Mouse (Mus musculus): ENCODE data around the gene Dnah6. TPM values are rescaled to one million over a fixed set of nuclear protein-coding genes. Genes with fewer than 3 reads are reported as not detected.
A peak's percentile ranks its signal among the peaks of the same experiment; 100 is the strongest.

The Dnah6 gene
- polyA plus RNA-seq, 1 experiment: 0.45 TPM

DNA sequence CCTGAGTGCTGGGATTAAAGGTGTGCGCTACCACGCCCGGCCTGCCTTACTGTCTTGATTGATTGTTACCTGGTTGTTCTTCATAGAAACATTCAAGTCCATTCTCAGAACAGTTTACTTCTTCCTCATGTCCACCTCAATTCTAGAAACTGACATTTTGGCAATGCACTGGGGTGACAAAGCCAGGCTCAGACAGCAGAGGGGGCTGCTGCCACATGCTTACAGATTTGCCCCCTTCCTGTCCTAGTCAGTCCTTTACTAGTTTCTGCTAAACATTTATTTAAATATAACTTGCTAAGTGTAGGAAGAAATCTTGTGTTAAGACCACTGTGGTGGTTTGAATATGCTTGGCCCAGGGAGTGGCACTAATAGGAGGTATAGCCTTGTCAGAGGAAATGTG lies 192.6 kb downstream of the Dnah6 start:
- no peak for DNase-seq (ENCODE audit: low read depth)

DNA sequence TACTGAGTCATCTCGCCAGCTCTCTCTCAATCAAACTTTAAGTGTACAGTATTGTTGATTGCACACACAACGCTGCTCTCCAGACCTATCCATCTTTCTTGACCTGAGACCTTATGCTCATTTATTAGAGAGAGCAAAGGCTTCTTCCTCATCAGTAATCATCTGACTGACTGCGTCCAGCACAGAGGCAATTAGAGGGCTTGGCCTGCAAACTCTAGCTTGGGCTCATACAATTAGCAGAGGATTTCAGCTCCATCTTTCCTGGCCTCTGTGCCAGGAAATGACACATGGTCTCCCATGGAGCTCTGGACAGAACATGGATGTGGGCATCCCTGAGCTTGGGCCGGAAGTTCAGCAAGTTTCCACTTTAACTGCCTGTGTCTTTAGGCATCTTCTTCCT lies 193.6 kb downstream of the Dnah6 start:
- DNase-seq (ENCODE audit: low read depth): no peak

DNA sequence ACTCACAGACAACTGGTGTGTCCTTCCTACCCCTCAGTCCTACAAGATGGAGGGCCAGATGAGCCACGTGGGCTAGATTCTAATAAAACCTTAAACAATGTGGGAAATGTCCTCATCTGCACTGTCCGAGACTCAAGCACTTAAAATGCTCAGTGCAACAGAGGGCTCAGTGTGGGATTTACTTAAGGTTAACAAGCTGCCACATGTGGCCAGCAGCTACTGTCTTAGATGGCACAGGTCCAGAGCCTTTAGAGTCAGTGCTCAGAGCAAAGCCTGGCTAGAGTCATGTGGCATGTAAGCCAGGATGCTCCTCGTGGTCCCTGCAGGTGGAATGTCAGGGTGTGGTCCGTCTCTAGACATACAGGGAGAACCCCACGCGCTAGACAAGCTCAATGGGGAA lies 194.6 kb downstream of the Dnah6 start:
- DNase-seq (ENCODE audit: low read depth): no peak

DNA sequence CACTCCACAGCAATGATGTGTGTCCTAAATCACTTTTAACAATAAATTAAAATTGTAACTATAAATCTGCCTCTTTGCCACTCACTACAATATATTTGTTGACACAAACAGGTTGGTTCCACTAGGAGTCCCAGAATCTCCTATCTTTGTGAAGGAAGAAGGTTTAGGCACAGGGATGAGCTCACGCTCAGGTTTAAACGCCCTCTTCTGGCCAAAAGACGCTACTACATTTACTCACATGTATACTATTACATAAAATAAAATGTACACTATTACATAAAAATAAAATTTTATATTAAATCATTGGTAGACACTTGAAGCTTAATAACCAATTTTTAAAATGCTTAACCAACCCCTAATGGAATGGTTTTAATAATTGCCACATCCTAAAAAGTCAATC lies 201.4 kb downstream of the Dnah6 start:
- DNase-seq (ENCODE audit: low read depth): no peak

DNA sequence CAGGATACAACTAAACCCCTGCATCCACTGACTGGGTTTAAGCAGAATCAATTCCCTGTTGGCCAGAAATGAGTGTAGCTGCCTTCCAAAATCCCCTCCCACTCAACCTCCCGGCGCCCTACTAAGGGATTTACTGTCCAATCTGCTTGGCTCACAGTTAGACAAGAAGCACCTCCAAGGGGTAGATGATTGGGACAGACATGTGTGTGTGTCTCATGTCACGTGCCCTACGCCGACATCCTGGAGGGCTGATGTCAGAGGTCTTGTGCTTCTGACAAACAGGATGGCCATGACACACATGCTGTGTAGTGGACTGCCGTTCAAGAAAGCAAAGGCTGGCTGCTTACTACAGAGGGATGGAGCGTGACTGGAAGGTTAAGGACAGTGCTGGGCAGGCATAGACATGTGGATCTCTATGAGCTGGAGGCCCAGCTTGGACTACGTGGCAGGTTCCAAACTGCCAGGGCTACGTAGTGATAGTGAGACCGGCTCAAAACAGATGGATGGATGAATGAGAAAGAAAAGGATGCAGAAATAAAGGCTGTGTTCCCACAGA lies 202.6 kb downstream of the Dnah6 start:
- DNase-seq (ENCODE audit: low read depth): peak; percentile 71

- DNase-seq (ENCODE audit: low read depth): no peak
Measured at GRCm38 (mm10) chr6:73014317-73015160, 206.9 kb downstream of the Dnah6 start.

DNA sequence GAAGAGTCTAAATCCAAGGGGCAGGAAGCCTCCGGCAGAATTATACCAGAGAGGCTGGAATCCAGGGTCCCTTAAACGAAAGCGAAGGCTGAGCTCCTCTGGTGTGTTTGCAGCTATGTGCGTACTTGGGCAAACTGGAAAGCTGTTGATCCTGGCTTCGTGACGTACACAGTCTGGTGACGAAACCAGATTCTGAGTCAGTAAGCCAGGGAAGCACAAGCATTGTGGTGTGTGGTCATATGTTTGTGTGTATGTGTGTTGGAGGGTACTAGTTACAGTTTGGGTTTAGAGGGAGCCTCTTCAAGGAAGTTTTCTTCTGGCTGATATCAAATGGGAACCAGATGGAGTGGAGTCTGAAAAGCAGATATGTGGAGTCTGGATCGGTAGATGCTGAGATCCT lies 208.5 kb downstream of the Dnah6 start:
- no peak for DNase-seq (ENCODE audit: low read depth)

- DNase-seq (ENCODE audit: low read depth): no peak
Measured at GRCm38 (mm10) chr6:73011827-73012226, 209.6 kb downstream of the Dnah6 start.

GRCm38 (mm10) chr6:73010073-73010472 lies 211.4 kb downstream of the Dnah6 start:
- no peak for DNase-seq (ENCODE audit: low read depth)

GRCm38 (mm10) chr6:73003601-73004000 lies 217.8 kb downstream of the Dnah6 start:
- DNase-seq (ENCODE audit: low read depth): no peak

DNA sequence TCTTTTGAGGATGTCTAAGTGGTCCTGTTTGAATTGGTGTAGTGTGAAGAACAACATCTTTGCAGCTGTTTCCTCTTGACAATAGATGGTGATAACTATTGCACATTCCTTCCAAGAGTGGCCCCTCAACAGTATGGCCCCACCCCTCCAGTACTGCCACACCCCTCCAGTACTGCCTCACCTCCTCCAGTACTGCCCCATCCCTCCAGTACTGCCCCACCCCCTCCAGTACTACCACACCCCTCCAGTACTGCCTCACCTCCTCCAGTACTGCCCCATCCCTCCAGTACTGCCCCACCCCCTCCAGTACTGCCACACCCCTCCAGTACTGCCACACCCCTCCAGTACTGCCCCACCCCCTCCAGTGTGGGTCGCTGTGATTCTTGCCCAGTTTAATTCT lies 219.1 kb downstream of the Dnah6 start:
- no peak for DNase-seq (ENCODE audit: low read depth)

DNA sequence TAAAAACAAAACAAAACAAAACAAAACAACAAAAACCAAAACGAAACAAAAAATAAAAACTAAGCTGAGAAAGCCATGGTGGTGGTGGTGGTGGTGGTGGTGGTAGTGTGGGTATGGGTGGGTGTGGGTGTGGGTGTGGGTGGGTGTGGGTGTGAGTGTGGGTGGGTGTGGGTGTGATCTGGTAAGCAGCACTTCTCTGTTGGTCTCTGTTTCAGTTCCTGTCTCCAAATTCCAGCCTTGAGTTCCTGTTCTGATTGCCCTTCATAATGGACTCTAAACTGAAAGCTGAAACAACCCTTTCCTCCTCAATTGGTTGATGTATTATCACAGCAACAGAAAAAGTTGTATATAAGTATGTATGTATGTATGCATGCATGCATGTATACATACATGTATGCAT lies 222.6 kb downstream of the Dnah6 start:
- DNase-seq (ENCODE audit: low read depth): no peak

DNA sequence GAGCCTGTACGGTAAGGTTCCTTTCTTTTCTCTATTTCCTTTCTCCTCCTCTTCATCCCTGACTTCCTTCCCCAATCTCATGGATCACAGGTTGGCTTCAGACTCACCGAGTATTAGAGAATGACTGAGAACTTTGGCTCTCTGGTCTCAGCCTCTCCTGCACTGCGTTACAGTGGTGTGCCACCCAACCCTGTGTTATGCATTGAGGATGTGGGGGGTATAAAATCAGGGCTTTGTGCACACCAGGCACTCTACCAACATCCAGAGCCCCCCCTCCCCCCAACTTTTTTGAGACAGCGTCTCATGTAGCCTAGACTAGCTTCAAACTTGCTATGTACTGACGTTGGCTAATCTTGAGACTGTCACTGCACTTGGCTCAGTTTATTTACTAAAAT lies 227.8 kb downstream of the Dnah6 start:
- DNase-seq (ENCODE audit: low read depth): no peak

DNA sequence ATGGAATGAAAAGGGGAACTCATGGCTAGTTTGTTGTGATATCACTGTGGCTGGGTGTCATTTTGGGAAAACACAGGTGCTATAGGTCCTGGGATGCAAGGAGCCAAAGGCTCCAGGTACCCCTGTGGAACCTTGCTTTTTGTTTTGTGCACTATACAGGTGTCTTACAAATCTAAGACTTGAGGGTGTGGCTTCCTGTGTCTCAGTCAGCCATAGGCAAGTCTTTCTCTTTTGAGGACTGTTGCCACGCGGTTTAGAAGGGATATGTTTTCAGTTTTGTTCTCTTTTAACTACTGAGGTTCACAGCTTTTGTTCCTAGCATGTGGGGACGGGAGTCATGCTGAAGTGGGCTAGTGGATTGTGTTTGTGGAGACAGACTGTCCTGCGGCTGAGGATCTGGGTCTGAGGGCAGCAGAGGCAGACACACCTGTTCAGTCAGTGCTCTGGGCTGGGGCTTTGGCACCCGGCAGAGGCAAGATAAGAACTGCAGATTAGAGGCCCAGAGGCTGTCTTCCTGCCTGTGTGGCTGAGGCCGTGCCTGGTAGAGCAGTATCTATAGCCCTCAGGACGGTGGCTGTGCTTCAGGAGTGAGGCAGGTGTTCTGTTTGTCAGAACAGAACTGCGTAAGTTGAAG lies 228.3 kb downstream of the Dnah6 start:
- no peak for DNase-seq (ENCODE audit: low read depth)

GRCm38 (mm10) chr6:72990206-72990605 lies 231.2 kb downstream of the Dnah6 start:
- DNase-seq (ENCODE audit: low read depth): no peak

- DNase-seq (ENCODE audit: low read depth): no peak
Measured at GRCm38 (mm10) chr6:72989028-72989736, 232.3 kb downstream of the Dnah6 start.

DNA sequence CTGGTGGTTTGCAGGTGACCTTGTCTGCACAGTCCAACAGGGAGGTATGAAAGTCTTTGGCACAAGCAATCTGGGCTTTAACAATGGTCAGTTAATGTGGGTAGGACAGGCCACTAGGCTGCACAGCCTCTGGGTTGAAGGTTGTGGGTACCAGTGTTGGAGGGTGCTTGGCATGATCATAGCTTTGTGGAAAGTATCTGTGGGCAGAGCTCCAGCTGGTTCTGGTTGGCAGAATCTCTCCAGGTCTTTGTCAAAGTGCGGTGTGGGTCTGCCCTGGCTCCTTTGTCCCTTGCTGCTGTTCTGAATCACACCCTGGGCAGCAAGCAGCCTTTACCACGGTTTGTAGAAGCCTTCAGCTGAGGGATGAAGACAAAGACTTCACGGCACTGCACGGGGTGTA lies 238.9 kb downstream of the Dnah6 start:
- no peak for DNase-seq (ENCODE audit: low read depth)

GRCm38 (mm10) chr6:72981851-72982250 lies 239.6 kb downstream of the Dnah6 start:
- DNase-seq (ENCODE audit: low read depth): no peak

DNA sequence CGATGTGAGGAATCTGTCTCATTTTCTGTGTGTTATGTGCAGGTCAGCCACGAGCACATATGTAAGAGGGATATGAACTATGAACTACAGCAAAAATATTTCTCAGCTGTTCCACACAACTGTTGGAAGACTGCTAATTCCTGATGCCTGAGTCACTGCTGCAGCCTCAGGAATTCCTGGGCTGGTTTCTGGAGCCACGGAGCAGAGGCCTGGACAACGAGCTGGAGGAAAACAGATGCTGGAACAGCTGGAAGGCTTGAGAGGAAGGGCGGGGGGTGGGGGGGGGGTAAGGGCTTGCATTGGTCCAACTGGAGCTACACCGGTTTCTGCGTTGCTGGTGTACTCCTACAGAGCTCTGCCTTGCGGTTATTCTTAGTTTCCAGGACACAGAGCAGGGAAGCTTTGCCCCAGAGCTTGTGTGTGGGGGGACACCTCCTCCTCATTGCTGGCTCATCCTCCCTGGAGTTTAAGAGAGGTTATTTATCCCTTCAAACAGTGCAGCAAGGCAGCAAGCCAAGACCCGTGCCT lies 240.3 kb downstream of the Dnah6 start:
- DNase-seq (ENCODE audit: low read depth): no peak

GRCm38 (mm10) chr6:72976866-72977265 lies 244.6 kb downstream of the Dnah6 start:
- DNase-seq (ENCODE audit: low read depth): no peak

- DNase-seq (ENCODE audit: low read depth): no peak
Measured at GRCm38 (mm10) chr6:72971074-72971473, 250.4 kb downstream of the Dnah6 start.

DNA sequence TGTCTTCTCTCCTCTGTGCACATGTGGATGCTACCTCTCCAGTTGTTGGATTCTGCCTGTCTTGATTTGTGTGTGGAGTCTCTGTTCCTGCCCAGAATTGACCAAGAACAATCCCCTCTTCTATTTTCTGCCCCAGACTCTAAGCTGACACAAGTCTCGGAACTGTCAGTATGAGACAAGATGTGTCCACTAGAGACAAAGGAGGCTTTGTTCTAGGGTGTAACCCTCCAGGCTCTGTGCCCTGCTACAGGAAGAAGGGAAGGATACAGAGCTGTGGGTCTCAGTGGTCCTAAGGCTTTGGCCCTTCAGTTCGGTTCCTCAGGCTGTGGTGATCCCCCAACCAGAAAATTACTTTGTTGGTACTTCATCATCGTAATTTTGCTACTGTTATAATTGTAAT lies 251.7 kb downstream of the Dnah6 start:
- DNase-seq (ENCODE audit: low read depth): no peak
